Mouse (Mus musculus): ENCODE results near the gene Slc4a3.
A peak's percentile ranks its signal among the peaks of the same experiment; 100 is the strongest.

Slc4a3 gene

GRCm38 (mm10) chr1:75545965-75546956 lies at the start of gene Slc4a3:
Gene Slc4a3 (plus strand): TSS chr1:75546266.
- peak; percentile 44 to 79 for DNase-seq

DNA sequence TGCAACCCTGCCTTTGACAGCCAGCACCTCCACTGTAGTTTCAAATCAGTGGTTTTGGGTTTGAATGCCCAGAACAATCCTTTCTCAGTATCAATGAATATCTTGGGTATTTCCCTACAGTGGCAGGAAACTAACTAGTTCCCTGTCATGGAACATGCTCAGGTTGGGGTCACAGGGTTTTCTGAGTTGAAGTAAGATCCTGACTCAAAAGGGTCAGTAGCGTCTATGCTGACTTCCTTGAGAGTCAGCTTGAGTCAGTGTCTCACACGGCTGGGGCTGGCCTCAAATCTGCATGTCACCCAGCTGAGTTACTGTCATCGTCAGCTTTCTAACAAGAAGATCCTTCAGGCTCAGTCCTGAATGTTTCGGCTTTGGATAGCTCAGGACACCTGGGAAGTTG lies 47.2 kb upstream of the Slc4a3 start:
- no peak for DNase-seq

DNA sequence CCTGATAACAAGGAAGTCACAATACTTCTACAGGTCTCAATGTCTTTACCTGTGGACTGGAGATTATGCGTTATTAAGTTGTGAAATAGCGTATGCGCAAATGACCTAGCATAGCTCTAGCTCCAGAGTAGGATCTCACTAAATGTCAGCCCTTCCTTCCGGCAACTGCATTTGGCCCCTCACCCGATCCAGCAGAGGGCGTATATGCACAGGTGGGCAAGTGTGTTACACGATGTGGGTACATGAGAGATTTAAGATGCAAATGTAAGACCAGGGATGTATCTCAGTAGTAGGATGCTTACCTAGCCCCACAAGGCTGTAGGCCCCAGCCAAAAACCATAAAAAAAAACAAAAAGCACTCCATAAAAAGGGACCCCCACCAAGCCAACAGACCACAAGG lies 46.6 kb upstream of the Slc4a3 start:
- DNase-seq: no peak

DNA sequence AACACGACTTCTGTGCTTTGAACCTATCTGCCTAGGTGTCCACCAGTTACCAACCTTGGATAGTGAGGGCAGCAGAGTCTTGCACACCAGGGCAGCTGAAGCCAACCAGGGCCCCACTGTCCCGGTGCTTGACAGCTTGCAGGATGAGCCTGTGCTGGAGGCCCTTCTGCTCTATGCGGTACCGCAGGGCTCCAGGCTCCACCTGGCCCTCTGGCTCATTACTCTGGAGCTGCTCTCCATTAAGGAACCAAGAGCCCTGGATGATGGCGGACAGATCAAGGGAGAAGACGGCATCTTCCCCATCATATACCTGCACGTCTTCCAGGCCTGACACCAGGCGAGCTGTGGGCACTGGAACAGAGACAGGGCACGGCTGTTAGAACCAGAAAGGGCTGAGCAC lies 44.2 kb upstream of the Slc4a3 start:
- DNase-seq: no peak

GRCm38 (mm10) chr1:75502945-75503650 lies 43.0 kb upstream of the Slc4a3 start:
- no peak for DNase-seq

GRCm38 (mm10) chr1:75503651-75503980 lies 42.5 kb upstream of the Slc4a3 start:
- no peak for DNase-seq

GRCm38 (mm10) chr1:75504256-75505045 lies 41.6 kb upstream of the Slc4a3 start:
- no peak for DNase-seq

DNA sequence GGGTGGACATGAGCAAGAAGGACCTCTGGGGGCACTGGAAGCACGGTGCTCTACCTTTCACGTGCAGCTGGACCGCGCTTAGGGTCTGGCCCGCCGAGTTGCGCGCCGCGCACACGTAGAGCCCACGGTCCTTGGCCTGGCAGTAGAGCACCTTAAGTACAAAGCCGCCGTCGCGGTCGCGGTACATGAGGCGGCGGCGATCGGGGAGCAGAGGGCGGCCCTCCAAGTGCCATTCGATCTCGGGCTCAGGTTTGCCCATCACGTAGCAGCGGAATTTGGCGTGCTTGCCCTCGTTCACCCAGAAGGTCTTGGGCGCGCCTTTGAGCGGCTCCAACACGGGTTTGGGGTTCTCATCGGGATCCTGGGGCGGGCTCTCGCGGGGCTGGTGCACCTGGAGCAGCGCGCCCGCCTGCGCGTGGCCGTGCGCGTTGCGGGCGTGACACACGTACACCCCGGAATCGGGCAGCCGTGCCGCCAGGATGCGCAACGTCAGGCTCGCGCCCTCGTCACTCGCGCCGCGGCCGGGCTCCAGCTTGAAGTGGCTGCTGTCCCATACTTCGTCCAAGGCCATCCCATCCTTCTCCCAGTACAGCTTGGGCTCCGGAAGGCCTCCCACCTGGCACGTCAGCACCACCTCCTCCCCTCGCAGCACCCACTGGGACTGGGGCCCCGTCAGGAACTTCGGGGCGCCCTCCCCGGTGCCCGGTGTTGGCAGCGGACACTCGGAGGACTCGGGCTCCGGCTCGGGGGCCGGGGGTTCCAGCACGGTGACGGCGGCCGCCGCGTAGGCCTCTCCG lies 40.7 kb upstream of the Slc4a3 start:
- peak; percentile 18 to 56 for DNase-seq

DNA sequence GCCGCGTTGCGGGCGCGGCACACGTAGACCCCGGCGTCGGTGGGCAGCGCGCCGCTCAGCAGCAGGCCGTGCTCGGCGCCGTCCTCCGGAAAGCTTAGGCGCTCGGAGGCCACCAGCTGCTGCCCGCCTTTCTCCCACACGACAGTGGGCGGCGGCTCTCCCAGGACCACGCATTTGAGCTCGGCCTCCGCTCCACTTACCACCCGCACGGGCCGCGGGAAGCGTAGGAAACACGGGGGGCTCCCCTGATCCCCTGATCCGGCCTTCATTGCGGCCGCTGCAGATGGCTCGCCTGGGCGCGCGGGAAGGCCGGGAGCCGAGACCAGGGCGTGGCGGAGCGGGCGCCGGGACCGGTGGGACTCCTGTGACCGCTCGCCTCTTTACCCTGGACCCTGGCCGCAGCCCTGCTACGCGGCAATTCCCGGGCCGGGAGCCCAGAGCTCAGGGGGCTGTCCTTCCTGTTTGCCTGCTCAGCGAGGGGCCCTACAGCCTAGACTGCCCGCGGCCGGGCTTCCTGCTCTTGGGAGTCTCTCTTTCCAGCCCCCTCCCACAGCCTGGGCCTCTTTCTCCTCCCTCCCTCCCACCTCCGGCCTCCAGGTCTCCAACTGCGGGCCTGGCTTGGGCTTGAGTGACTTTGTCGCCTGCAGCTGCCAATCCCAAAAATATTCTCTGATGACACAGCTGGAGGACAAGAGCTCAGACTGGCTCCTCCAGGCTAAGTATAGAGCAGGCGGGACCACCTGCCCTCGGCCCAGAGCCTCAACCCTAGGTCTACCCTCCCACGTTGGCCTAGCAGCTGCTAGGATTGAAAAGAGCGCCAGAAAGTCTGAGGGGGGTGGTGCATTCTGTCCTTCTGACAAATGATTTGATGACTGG lies 39.9 kb upstream of the Slc4a3 start, which contains the start of gene Obsl1:
TSS of gene Obsl1 (minus strand) at position 497 of the 876 bp plus-strand sequence.
- peak; percentile 27 to 63 for DNase-seq

GRCm38 (mm10) chr1:75507006-75507405 lies 39.1 kb upstream of the Slc4a3 start, which contains the start of gene Inha:
Gene Inha (plus strand): TSS chr1:75507077.
- DNase-seq: no peak

- no peak for DNase-seq
These were observed 36.5 kb upstream of the Slc4a3 start for GRCm38 (mm10) chr1:75509586-75509985.

GRCm38 (mm10) chr1:75510154-75510553 lies 35.9 kb upstream of the Slc4a3 start:
- DNase-seq: no peak

GRCm38 (mm10) chr1:75511437-75512210 lies 34.4 kb upstream of the Slc4a3 start:
- DNase-seq: peak in 1 of 2 experiments; percentile 28

GRCm38 (mm10) chr1:75512550-75512949 lies 33.5 kb upstream of the Slc4a3 start:
- no peak for DNase-seq

DNA sequence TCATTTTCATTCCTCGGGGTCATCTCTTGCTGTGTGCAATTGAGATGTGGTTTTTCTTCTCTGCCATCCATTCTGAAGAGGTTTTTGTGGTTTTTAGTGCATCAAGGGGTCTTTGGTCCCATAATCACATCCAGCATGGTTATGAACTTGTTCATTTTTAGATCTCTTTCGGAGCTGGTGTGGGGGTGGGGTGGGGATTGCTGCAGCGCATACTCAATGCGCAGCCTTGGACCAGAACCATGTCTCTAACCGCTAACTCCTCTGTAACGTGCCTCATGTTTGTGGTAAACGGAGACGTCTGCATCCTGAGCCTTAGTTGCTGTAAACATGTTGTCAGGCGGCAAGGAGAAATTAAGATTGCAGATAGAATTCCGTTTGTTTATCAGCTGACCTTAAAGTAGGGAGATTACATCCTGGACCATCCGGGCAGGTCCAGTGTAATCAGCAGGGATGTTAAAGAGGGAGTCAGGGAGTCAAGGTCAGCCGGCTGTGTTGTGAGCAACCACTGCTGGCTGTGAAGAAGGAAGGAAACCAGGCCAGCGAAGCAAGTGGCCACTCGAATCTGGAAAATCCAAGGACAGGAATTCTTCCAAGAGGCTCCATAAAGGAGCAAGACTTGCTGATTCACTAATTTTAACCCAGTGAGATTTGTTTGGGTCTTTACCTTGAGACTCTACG lies 29.2 kb upstream of the Slc4a3 start:
- no peak for DNase-seq

DNA sequence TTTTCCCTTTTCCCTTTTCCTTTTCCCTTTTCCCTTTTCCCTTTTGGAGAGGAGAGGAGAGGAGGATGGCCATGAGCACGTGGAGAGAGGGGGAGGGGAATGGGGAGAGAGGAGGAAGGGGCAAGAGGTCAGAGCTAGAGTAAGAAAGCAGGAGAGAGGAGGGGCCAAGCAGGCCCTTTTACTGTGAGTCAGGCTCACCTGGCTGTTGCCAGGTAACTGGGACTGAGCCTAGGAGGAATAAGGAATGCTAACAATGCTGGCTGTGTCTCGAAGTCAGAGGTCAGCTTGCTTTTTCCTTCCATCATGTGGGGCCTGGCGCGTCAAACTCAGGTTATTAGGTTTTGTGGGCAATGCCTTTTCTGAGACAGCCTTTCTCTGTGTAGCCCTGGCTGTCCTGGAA lies 28.1 kb upstream of the Slc4a3 start:
- peak in 1 of 2 experiments; percentile 12 for DNase-seq

GRCm38 (mm10) chr1:75518427-75518826 lies 27.6 kb upstream of the Slc4a3 start:
- DNase-seq: no peak

DNA sequence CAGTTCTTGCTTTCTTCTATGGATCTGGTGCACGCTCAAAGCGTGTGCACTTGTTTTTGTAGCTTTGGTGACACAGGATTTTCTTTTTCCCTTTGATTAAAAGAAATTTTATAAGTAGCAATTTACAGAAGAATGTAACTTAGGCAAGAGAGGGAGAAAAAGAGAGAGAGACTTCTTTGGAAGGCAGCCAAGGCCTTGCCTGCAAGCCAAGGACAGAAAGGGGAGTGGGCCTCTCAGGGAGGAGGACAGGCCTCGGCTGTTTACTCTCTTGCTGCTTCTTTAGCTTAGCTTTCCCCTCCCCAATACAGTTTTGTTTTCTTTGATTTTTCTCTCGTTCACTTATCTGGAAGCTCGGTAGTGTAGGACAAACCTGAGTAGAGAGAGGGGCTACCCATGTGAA lies 26.5 kb upstream of the Slc4a3 start:
- DNase-seq: no peak

DNA sequence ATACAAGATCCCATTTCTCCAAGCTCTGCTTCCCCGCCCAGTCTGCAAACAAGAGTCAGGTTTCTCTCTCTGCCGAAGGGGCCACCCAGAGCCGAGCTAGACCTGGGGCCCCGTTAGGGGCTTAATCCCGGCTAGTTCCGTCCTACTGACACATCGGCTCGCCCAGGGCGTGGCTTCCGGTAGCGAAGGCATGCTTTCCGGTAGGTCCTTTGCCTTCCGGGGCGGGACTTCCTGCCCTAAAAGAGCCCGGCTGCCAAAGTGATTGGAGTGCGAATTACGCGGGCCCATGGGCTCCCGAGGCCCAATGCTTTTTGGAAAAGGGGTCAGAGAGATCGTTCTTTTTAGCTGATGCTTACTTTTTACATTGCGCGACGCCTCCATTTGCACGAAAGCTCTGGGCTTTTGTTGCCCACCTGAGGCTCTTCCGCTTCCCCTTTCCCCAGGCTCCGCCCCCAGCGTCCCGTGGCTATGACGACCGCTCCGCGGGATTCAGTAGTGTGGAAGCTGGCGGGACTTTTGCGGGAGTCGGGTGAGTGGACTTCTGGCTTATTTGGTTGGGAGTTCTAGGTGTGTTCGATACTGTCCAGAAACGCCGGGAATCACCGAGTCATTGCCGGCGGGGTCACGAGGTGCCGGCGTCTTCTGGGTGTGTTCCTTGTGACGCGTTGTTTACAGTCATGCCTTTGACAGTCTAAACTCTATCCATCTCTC lies 24.6 kb upstream of the Slc4a3 start, which contains the start of gene Stk11ip:
TSS of gene Stk11ip (plus strand) at position 209 of the 711 bp plus-strand sequence.
- DNase-seq: peak; percentile 96 to 97

Data from kidney, postnatal 36 days (tissue).